Mouse (Mus musculus): ENCODE results near the gene Il1r1.
A peak's percentile ranks its signal among the peaks of the same experiment; 100 is the strongest.

Gene Il1r1

GRCm38 (mm10) chr1:40224539-40225284 is at the start of gene Il1r1:
Il1r1 (plus strand) TSS chr1:40225080.
- DNase-seq: peak; percentile 76

GRCm38 (mm10) chr1:40175123-40175522 is 49.8 kb upstream of the Il1r1 start:
- DNase-seq: no peak

- no peak for DNase-seq
Observed at GRCm38 (mm10) chr1:40175797-40176196, 49.1 kb upstream of the Il1r1 start.

GRCm38 (mm10) chr1:40179031-40179430 is 45.8 kb upstream of the Il1r1 start:
- no peak for DNase-seq

- no peak for DNase-seq
Observed at GRCm38 (mm10) chr1:40179493-40179892, 45.4 kb upstream of the Il1r1 start.

- DNase-seq: no peak
Observed at GRCm38 (mm10) chr1:40180861-40181260, 44.0 kb upstream of the Il1r1 start.

GRCm38 (mm10) chr1:40181716-40182115 is 43.2 kb upstream of the Il1r1 start:
- no peak for DNase-seq

- DNase-seq: no peak
Observed at GRCm38 (mm10) chr1:40183410-40183809, 41.5 kb upstream of the Il1r1 start.

GRCm38 (mm10) chr1:40187961-40188360 is 36.9 kb upstream of the Il1r1 start:
- peak; percentile 57 for DNase-seq

GRCm38 (mm10) chr1:40190025-40190424 is 34.9 kb upstream of the Il1r1 start:
- DNase-seq: no peak

- DNase-seq: no peak
Observed at GRCm38 (mm10) chr1:40190837-40191236, 34.0 kb upstream of the Il1r1 start.

- DNase-seq: no peak
Observed at GRCm38 (mm10) chr1:40194279-40194678, 30.6 kb upstream of the Il1r1 start.

- no peak for DNase-seq
Observed at GRCm38 (mm10) chr1:40213337-40214159, 11.3 kb upstream of the Il1r1 start.

- DNase-seq: no peak
Observed at GRCm38 (mm10) chr1:40217521-40217920, 7.4 kb upstream of the Il1r1 start.

GRCm38 (mm10) chr1:40218603-40219002 is 6.3 kb upstream of the Il1r1 start:
- no peak for DNase-seq

- no peak for DNase-seq
Observed at GRCm38 (mm10) chr1:40220549-40220948, 4.3 kb upstream of the Il1r1 start.

GRCm38 (mm10) chr1:40221864-40222263 is 3.0 kb upstream of the Il1r1 start:
- DNase-seq: no peak

GRCm38 (mm10) chr1:40222680-40223079 is 2.2 kb upstream of the Il1r1 start:
- no peak for DNase-seq

GRCm38 (mm10) chr1:40223591-40223990 is 1.3 kb upstream of the Il1r1 start:
- DNase-seq: no peak

GRCm38 (mm10) chr1:40225580-40225979 is 700 bp downstream of the Il1r1 start:
- no peak for DNase-seq

GRCm38 (mm10) chr1:40229033-40229432 is 4.2 kb downstream of the Il1r1 start:
- DNase-seq: no peak

- DNase-seq: no peak
Observed at GRCm38 (mm10) chr1:40229771-40230280, 4.9 kb downstream of the Il1r1 start.

- no peak for DNase-seq
Observed at GRCm38 (mm10) chr1:40230336-40230735, 5.5 kb downstream of the Il1r1 start.

GRCm38 (mm10) chr1:40231116-40231515 is 6.2 kb downstream of the Il1r1 start:
- DNase-seq: no peak
